Mouse (Mus musculus): ENCODE measurements around the gene Top2b.
A peak's percentile ranks its signal among the peaks of the same experiment; 100 is the strongest.

DNA sequence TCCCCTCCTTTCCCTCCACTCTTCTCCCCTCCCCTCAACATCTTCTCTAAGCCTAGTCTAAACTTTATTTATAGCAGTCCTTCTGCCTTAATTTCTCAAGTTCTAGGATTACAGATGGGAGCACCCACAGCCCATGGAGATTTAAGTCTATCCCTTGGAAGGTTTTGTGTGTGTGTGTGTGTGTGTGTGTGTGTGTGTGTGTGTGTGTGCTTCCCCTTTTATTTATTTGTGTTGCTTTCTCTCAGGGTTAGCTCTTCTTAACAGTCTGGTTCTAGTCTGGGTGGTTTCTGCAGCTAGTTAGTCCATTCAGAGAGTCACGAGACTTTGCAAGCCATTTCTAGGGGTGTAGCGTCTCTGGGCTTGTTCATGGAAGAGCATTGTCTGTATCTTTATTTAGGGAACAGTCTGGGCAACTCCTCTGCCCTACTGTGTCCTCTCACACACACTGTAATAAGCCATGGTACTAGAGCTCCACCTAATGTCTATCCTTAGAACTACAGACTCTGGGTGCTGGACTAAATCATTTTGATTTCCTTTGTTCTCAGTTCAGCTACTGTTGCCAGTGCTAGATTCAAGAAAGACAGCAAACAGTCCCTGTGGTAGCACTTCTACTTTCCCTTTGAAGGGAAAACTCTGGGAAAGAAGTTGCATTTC, 15.1 kb downstream of the Top2b start:
- no peak for TF ChIP-seq CHD2 (IDR thresholded peaks at IDR 0.05; ENCODE audit: low read length)
- TF ChIP-seq TBP (conservative IDR thresholded peaks at IDR 0.05; ENCODE audit: low read depth, low read length), result no peak
- TF ChIP-seq UBTF (IDR thresholded peaks at IDR 0.05; ENCODE audit: low read depth, low read length), result no peak
- TF ChIP-seq ZMIZ1 (IDR thresholded peaks at IDR 0.05; ENCODE audit: low read depth, low read length), result no peak
- TF ChIP-seq CTCF (conservative IDR thresholded peaks at IDR 0.05 in 1 of 2, IDR thresholded peaks at IDR 0.05 in 1 of 2; ENCODE audit: low read depth in 2 of 2, low read length in 2 of 2), result peak; percentile 91 to 97
- TF ChIP-seq POLR2A (IDR thresholded peaks at IDR 0.05; ENCODE audit: low read depth, low read length), result no peak
- no peak for TF ChIP-seq KAT2A (IDR thresholded peaks at IDR 0.05; ENCODE audit: insufficient replicate concordance, low read length)
